Mouse (Mus musculus): ENCODE data around the gene Ncoa5. TPM values are rescaled to one million over a fixed set of nuclear protein-coding genes. Genes with fewer than 3 reads are reported as not detected.
A peak's percentile ranks its signal among the peaks of the same experiment; 100 is the strongest.

Ncoa5 gene
- total RNA-seq, 2 experiments from 2014 or later, result 28.9 to 36.0 TPM

DNA sequence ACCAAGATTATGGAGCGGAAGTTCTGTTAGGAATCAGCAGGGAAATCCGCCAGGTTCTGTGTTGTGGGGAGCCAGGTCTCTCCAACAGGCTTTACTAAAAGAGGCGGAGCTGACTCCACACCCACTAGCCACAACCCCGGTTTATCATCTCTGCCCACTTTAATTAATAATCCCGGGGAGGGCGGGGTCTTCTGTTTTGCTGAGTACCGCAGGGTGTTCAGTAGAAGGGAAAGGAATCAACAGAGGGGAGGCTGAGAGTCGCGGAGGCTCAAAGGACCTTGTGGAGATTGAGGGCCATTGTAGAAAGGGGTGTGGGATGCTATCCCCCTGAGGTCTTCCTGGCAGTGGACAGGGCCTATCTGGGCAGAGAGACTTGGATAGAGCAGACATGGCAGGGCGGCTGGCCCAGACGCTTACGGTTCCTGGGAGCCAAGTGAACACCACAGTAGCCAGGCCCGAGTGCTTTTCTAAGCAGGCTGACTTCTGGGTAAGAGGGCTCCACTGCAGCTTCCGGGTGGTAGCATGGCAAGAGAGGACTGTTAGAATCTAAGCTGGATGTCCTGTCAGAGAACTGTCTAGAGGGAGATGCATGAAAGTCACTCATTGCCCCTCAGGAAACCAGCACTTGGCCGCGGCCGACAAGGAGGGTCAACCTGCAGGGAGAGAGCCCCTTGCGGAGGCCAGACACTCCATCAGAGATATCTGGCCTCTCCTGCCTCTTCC, 16.3 kb upstream of the Ncoa5 start:
- no peak for DNase-seq

DNA sequence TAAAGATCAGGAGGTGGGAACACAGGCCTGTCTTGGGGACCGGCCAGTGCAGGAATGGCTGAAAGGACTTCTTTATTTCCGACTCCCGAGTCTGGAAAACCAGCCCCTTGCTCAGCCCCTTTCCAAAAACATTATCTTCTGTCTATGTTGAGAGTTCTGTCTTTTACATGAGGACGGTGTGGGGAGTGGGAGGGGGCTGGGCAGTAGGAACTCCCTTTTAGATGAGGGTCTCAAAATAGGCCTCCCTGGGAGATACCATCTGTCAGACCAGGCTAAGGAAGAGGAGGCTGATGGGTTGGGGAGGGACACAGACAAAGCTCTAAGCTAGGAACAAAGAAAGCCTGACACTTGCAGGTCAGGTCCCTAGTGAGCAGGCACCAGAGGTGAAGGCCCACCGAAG, 14.4 kb upstream of the Ncoa5 start:
- DNase-seq, result no peak

DNA sequence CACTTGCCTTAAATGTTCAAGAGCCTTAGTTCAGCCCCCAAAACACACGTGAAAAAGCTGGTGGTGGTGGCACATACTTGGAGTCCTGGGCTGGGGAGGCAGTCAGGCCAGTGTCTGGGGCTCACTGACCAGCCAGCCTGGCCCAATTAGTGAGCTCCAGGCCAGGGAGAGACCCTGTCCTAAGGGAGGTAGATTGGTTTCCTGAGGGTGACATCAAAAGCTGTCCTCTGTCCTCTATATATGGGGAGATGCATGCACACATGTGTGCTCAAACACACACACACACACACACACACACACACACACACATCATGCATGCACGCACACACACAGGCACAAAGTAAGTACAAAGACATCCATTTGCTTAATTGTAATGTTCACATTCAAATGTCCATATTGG, 9.1 kb upstream of the Ncoa5 start:
- no peak for DNase-seq

DNA sequence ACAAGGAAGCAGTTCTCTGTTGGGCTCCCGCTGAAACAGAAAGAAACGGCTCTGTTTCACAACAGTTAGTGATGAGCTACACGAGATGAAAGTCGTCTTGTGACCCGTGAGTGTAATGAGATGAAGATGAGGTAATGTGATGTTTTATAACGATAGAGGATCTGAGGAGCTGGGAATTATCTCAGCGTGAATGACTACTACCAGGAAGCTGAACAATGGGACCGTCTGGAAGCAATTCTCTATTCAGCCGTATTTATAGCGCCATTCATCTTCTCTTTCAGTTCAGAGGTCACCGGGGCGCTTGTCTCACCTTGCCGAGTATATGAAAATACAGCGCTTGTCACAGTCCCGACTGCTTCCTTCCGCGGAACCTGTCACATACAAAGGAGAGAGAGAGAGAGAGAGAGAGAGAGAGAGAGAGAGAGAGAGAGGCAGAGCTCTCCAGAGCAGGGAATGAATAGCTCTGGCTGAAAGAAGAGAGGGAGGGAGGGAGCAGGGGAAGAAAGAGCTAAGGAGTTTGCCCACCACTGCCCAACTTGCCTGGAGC, 8.5 kb upstream of the Ncoa5 start:
- DNase-seq, result no peak

DNA sequence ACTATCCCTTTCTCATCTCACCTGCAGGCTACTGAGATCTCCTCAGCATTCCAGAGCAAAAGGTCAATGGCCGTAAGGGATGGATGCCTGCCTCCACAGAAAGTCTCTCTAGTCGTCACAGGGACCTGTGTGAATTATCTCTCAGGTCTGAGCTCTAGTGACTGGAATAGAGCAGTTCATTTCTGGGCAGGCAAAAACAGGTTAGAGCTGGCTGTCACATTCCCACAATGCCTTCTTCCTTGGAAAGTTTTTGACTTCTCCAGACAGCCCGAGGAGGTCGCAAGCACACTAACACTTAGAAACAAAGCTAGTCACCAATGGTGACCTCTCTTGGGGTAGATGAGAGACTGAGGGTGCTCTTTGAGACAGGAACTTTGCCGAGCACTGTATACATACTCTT, 7.5 kb upstream of the Ncoa5 start:
- DNase-seq, result no peak

DNA sequence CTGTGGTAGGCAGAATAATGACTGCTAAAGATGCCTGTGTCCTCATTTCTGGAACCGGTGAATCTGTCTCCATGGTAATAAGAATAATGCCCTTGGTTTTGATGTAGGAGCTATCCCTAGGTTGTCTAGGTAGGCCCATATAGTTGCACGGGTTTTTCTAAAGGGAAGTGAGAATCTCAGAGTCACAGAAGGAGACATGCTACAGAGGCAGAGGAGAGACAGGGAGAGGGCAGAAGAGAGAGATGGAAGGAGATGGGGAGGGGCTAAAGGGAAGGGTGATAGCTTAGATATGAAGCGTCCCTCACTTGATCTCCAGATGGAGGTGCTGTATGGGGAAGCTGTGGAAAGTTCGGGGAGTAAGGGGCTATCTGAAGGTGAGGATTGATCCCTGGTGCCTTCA, 2.7 kb upstream of the Ncoa5 start:
- DNase-seq, result no peak

DNA sequence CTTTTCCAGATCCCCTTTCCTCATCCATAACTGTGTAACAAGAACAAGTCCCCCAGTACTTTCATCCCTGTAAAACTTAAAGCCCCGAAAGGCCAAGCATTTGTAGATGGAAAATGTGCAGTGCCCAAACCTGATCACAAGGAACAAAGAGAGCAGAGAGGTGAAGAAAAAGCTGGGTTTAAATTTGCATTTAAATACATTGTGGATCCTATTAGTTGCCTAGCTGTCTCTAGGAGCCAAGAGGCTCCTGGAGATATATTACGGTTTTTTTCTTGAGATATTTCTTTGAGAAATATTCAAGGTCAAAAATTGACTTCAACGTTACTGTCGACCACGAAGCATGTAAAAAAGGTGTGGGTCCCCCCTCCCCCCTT, 378 bp upstream of the Ncoa5 start:
- DNase-seq, result no peak

DNA sequence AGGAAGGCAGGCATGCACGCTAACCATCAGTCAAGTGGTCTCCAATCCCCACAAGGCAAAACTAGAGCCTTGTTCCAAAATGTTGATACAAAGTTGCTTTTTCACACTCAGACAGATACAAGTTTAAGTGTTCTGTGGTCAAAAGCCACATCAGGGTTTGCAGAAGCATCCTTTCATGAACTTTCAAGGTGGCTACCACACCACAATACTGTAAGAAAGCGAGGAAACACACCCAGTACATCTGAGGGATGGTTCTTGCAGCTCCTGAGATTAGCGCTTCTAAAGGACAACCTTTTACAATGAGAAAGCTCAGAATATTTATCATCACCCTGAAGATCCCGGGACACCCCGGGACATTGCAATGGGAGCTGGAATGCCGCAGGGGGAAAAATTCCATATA, 1.4 kb downstream of the Ncoa5 start:
- DNase-seq, result no peak

DNA sequence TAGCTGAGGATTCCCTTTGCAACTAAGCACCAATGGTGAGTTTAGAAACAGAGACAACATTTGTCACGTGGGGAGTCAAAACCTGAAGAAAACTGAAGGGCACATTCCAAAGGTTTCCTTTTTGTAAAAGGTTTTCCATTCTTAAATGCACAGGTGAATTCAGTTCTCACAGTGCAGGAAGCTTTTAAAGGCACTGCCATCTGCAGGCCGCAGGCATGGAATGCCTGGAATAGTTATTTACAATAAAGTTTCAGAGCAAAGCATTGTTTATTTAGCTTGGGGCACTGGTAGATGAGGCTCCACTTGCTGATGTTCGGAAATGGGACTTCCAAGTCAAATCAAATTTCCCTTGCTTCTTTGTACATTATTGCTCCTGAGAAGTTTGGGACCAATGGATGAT, 2.1 kb downstream of the Ncoa5 start:
- no peak for DNase-seq

DNA sequence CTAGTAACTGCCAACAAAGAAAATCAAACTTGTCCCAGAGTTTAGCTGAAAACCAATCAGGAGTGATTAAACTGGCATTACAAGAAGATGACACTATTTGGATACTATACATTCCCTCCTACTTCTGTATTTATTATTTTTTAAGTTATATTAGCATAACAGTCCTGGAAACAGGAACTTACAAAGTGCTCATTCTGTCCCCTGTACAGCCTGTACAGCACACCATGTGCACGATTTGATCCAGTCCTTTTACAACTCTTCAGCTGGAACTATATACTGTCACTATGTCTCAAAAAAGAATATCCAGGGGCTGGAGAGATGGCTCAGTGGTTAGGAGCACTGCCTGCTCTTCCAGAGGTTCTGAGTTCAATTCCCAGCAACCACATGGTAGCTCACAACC, 7.5 kb downstream of the Ncoa5 start:
- no peak for DNase-seq

DNA sequence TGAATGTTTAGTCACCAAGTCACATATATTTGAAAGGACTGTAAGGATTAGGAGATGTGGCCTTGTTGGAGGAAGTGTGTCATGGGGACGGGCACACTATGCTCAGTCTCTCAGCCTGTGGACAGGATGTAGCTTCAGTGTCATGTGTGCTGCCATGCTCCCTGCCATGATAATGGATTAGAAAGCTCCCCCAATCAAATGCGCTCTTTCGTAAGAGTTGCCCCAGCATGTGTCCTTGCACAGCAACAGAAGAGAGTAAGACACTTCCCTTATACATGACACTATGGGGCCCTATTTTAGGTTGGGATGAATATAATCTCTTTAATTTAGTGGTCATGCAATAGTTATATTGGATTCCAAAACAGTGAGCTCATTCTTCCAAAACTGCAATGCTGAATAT, 14.2 kb downstream of the Ncoa5 start:
- DNase-seq, result no peak

DNA sequence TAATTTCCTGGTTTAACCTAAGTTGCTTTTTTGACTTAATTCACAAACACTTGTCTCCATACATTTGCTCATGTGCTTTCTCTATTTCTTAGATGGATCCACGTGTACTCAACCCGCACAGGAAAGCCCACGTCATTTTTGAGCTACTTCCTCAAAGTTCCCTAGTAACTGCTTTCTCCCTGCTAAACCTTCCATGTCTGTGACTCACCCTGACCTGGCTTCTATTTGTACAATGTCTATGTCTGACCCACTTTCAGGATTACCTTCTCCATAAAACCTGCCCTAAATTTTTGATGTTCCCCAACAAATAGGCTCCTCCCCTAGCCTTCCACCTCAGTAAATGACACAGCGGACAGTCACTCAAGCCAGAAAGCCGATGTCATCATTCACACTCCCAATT, 19.7 kb downstream of the Ncoa5 start:
- DNase-seq, result no peak

DNA sequence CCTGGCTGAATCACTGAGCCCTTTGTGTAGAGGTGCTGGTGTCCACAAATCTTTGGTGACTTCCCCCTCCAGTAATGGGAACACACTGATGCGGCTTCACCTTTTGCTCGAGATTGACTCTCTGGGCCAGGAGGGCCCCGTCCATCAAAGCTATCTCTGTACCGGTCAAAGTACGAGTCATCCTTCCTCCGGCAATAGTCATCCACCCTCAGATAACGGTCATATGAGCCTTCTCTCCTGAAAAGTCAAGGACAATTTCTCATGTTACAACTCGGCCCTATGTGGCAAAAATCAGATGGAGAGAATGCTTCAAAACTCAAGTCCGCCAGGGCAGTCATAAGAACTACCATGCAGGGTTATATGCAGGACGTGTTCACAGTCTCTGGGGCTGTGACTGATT, 24.3 kb downstream of the Ncoa5 start:
- peak; percentile 62 to 71 for DNase-seq

DNA sequence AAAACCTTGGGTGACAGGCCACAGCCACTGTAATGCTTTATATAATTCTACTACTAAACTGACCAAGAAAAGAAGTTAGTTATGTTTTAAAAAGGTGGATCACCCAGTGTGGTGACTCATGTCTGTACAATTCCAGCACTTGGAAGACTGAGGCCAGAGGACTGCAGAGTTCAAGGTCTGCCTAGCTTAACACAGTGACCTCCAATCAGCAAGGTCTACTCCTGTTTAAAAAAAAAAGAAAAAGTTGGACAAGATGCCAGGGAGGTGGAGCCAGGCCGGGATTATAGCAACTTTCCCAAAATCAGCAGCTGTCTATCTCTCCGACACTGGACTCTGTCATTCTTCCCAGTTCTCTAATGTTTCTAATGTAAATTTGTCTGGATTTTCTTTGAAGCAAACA, 25.1 kb downstream of the Ncoa5 start:
- peak; percentile 45 to 69 for DNase-seq

DNA sequence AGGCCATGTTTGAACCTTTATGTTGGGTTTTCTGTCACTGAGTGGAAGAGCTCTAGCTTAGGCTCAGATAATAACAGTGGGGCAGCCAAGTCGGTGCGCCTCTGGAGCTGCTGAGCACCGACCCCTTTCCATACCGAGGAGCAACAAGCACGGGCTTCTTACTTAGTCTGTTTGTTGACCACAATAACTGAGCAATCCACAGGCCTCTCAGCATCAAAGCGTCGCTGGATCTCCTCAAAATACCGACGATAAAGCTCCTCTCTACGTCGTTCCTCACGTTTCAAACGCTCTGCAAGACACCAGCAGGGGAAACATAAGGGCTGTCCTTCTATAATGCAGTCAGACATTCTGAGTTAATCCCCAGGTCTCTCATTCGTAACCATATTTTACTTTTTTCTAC, 25.5 kb downstream of the Ncoa5 start:
- DNase-seq, result no peak

DNA sequence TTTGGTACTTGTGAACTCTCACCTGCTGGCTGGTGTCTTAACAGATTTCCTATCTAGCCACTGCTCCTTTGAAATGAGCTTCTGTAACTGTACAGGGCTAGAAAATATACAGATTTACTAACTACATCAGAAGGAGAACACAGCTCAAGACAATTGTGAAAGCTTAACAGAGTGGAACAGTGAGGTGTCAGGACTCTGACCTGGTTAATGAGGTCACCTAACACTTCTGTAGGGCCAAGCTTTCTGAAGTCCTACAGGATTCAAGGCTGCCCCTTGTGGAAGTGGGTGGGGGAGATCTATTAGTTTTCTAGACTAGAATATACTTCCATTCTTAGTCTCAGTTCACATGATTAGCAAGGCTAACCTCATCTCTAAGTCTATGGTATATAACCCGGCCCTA, 26.7 kb downstream of the Ncoa5 start:
- no peak for DNase-seq

DNA sequence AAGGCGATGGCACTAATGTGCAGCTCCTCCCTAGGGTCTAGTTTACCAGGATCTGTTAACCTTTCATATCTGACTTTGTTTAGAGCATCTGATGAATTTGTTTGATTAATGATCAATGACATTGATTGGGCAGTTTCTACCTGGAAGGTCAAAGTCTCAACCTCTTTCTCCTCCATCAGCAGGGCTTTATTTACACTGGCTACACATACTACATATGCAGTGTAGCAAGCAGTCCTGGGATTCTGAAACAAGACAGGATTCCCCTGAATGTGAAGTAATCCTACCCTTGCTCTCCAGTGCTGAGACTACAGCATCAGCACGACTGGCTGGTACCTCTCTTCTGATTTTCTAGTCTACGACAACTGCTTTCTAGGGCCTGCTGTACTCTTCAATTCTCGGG, 27.9 kb downstream of the Ncoa5 start:
- DNase-seq, result no peak

DNA sequence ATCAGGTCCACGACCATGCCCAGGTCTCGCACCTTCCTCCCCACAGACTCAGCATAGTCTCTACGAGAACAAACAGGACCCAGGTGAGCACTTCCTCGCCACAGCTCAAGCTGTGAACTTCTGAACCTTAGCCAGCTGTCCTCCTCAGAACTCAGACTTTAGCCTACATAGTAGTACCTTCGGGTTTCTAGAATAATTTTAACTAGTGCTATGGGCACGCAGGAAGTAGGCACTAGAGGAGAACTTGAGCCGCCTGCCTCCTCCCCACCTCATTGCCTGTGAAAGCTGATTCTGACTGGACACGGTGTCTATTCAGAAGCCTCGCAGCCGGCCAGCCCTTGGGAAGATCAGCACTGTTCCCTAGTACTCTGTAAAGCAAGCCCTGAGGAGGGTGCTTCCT, 30.4 kb downstream of the Ncoa5 start:
- no peak for DNase-seq

DNA sequence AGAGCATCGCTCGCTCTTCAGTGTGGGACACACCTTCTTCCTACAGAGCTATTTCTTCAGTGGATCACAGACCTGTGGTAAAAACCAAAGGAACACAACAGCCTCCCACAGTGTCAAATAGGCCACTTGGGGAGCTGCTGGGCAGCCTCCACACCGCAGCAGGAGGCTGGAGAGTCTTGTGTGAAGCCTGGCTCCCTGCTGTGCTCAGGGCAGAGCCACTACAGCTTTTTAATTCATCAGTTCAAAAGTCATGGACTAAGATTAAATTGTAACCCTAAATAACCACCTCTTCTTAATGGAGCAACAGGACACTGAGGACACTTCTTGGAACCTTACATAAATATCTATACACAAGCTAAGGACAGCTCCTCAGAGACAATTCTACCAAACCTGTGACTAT, 31.6 kb downstream of the Ncoa5 start:
- DNase-seq, result no peak

DNA sequence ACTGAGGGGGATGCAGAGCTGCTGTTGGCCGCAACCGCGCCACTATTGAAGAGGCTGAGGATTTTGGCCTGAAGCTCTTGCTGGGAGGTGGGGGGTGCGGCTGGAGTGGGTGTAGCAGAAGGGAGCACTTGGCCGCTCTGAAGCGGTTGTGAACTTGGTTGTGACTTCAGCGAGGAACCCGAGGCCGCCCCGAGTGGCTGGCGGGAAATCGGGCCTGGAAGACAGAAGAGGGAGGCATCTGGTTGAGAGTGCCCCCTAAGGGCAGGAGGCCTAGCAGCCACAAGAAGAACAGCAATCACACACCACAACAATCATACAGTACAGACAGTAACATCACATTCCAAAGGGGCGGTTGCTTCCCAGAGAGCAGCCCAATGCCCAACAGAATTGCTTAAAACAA, 32.7 kb downstream of the Ncoa5 start:
- no peak for DNase-seq

DNA sequence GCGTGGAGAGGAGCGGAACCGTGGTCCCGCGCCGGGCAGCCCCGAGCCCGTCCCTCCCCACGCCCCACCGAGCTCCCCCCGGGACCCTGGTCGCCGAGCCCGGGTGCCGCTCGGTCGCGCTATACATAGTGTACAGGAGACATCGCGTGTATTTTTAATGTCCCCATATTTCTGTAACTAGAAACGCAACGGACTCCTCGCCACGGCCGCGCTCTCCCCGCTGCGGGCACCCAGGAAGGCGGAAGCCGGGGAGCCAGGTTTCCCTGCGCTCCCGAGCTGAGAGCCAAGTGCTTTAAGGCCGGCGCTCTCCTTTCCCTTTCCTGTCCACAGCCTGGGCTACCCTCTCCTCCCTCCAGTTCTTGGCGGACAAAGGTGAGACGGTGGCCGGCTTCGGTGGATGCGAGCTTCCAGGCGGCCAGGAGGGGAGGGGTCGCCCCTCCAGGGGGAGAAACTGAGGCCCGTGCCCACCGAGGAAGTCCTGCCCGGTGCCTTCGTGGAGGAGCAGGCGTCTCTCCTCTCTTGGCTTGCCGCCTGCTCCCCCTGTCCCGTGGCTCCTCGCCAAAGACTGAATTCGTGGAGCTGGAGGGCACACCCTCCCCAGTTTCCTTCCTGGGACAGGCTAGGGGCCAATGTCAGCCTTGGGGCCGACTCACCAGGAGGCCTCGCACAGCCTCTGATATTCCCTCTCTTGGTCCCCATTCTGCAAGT, 36.8 kb downstream of the Ncoa5 start:
- DNase-seq, result peak; percentile 70 to 74

DNA sequence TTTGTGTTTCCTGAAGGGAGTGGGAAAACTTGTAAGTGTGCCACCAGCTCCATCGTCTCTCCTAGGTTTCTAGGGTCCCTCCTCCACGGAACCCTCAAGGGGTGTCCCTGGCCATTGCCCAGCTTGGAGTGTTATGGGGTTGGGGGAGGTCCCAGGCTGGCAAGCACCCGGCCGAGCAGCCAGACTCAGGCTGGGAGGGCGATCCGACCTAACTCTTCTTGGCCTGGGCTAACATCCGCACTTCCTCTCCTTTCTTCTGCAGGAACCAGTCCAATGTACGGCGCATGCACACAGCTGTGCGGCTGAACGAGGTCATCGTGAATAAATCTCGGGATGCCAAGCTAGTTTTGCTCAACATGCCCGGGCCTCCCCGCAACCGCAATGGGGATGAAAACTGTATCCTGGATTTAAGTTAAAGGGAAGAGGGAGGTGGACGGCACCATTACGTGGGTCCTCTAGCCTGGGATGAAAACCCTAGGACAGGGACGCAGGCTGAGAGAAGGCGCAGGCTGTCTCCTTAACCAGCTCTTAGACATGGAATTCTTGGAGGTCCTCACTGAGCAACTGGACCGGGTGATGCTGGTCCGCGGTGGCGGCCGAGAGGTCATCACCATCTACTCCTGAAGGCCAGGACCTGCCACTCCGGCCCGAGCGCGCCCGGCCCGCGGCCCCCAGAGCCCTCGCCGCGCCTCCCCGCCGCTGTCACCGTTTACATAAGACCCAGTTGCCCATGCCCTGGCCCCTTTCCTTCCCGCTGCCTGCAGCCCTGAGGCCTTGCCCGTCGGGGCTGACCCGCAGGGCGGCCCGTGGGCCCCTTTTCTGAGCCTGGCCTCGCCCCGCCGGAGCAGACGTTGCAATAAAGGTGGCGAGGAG, 37.6 kb downstream of the Ncoa5 start:
- peak; percentile 20 to 25 for DNase-seq

DNA sequence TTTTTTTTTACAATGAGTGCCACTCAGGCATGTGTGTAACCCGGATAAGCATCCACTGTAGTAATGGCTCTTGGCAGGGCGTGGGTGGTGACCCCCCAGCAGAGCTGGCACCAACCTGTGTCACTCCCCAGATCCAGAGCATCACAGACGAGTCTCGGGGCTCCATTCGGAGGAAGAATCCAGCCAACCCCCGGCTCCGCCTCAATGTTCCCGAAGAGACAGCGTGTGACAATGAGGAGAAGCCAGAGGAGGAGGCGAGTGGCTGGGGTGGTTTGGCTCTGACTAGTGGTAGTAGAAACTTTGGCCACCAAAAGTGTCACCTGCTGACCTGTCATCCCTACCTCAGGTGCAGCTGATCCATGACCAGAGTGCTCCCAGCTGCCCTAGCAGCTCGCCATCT, 38.7 kb downstream of the Ncoa5 start:
- no peak for DNase-seq

Data from adrenal gland, postnatal 36 days (tissue).